Mouse (Mus musculus): ENCODE results near the gene Ckap2. TPM values are rescaled to one million over a fixed set of nuclear protein-coding genes. Genes with fewer than 3 reads are reported as not detected.

Gene Ckap2
- polyA plus RNA-seq (2012; ENCODE audit: insufficient read depth, insufficient read length, missing spikeins) = 1.1 TPM in 1 of 2 replicates, not detected in the other

GRCm38 (mm10) chr8:22185431-22186397 lies at the start of gene Ckap2:
Ckap2 (minus strand) TSS chr8:22185819.
- Histone ChIP-seq H3K4me3 (ENCODE audit: insufficient read depth, low read depth, low read length) (peak within 1 kb of the TSS; percentile 66), H3K4me1 (ENCODE audit: control insufficient read depth, insufficient read depth, insufficient read length, low read length) (no peaks in the 10 kb centered on the region; the same call in 1 of the 2 replicates), H3K27ac (replicated peaks; ENCODE audit: low read depth, low read length) (no peak within 1 kb of the TSS)

GRCm38 (mm10) chr8:22228621-22229020 lies 43.0 kb upstream of the Ckap2 start:
- Histone ChIP-seq H3K4me1 (ENCODE audit: control insufficient read depth, insufficient read depth, insufficient read length, low read length) (peaks cover 5% of the 10 kb centered on the region; the same call in 1 of the 2 replicates), H3K27ac (replicated peaks; ENCODE audit: low read depth, low read length) (peak overlapping the region; percentile 88), H3K4me3 (ENCODE audit: insufficient read depth, low read depth, low read length) (peak overlapping the region; percentile 92)

GRCm38 (mm10) chr8:22227061-22227877 lies 41.6 kb upstream of the Ckap2 start, which contains the start of gene Thsd1:
Thsd1 (plus strand) TSS chr8:22227313.
- Histone ChIP-seq H3K27ac (replicated peaks; ENCODE audit: low read depth, low read length) (peak within 1 kb of the TSS; percentile 68), H3K4me1 (ENCODE audit: control insufficient read depth, insufficient read depth, insufficient read length, low read length) (peaks cover 5% of the 10 kb centered on the region; the same call in 1 of the 2 replicates)

GRCm38 (mm10) chr8:22226361-22226760 lies 40.7 kb upstream of the Ckap2 start:
- H3K27ac ChIP-seq (replicated peaks; ENCODE audit: low read depth, low read length) = no peak overlapping the region
- H3K4me3 ChIP-seq (ENCODE audit: insufficient read depth, low read depth, low read length) = no peak overlapping the region
- H3K4me1 ChIP-seq (ENCODE audit: control insufficient read depth, insufficient read depth, insufficient read length, low read length) = peaks cover 5% of the 10 kb centered on the region; the same call in 1 of the 2 replicates

More at GRCm38 (mm10) chr8:22227061-22227877, 41.6 kb upstream of the Ckap2 start, which contains the start of gene Thsd1:
- peak within 1 kb of the TSS; percentile 92 for H3K4me3 ChIP-seq (ENCODE audit: insufficient read depth, low read depth, low read length)

GRCm38 (mm10) chr8:22214826-22215225 lies 29.2 kb upstream of the Ckap2 start:
- Histone ChIP-seq H3K4me3 (ENCODE audit: insufficient read depth, low read depth, low read length) (no peak overlapping the region), H3K4me1 (ENCODE audit: control insufficient read depth, insufficient read depth, insufficient read length, low read length) (no peaks in the 10 kb centered on the region; the same call in 1 of the 2 replicates), H3K27ac (replicated peaks; ENCODE audit: low read depth, low read length) (no peak overlapping the region)

- Histone ChIP-seq H3K27ac (replicated peaks; ENCODE audit: low read depth, low read length) (0 out of 2 replicates have a peak overlapping the region, but pooled peaks have one; percentile 8), H3K4me1 (ENCODE audit: control insufficient read depth, insufficient read depth, insufficient read length, low read length) (no peaks in the 10 kb centered on the region; the same call in 1 of the 2 replicates), H3K4me3 (ENCODE audit: insufficient read depth, low read depth, low read length) (no peak overlapping the region)
Measured at GRCm38 (mm10) chr8:22209012-22209411, 23.4 kb upstream of the Ckap2 start.

GRCm38 (mm10) chr8:22207535-22207934 lies 21.9 kb upstream of the Ckap2 start:
- no peak overlapping the region for H3K4me3 ChIP-seq (ENCODE audit: insufficient read depth, low read depth, low read length)
- no peaks in the 10 kb centered on the region; the same call in 1 of the 2 replicates for H3K4me1 ChIP-seq (ENCODE audit: control insufficient read depth, insufficient read depth, insufficient read length, low read length)
- no peak overlapping the region; the same call in 1 of the 2 replicates for H3K27ac ChIP-seq (replicated peaks; ENCODE audit: low read depth, low read length)

- peaks cover under 1% of the 10 kb centered on the region; the same call in 1 of the 2 replicates for H3K4me1 ChIP-seq (ENCODE audit: control insufficient read depth, insufficient read depth, insufficient read length, low read length)
- no peak overlapping the region for H3K4me3 ChIP-seq (ENCODE audit: insufficient read depth, low read depth, low read length)
- no peak overlapping the region for H3K27ac ChIP-seq (replicated peaks; ENCODE audit: low read depth, low read length)
Measured at GRCm38 (mm10) chr8:22199481-22199880, 13.9 kb upstream of the Ckap2 start.

GRCm38 (mm10) chr8:22197914-22198313 lies 12.3 kb upstream of the Ckap2 start:
- H3K4me3 ChIP-seq (ENCODE audit: insufficient read depth, low read depth, low read length) = no peak overlapping the region
- no peak overlapping the region for H3K27ac ChIP-seq (replicated peaks; ENCODE audit: low read depth, low read length)
- H3K4me1 ChIP-seq (ENCODE audit: control insufficient read depth, insufficient read depth, insufficient read length, low read length) = peaks cover 4% of the 10 kb centered on the region; the same call in 1 of the 2 replicates

- peak overlapping the region; percentile 94 for H3K4me3 ChIP-seq (ENCODE audit: insufficient read depth, low read depth, low read length)
- H3K4me1 ChIP-seq (ENCODE audit: control insufficient read depth, insufficient read depth, insufficient read length, low read length) = peaks cover 4% of the 10 kb centered on the region; the same call in 1 of the 2 replicates
- H3K27ac ChIP-seq (replicated peaks; ENCODE audit: low read depth, low read length) = peak overlapping the region; percentile 95
Measured at GRCm38 (mm10) chr8:22193432-22194010, 7.9 kb upstream of the Ckap2 start.

- Histone ChIP-seq H3K27ac (replicated peaks; ENCODE audit: low read depth, low read length) (peak within 1 kb of the TSS; percentile 95), H3K4me3 (ENCODE audit: insufficient read depth, low read depth, low read length) (peak within 1 kb of the TSS; percentile 94), H3K4me1 (ENCODE audit: control insufficient read depth, insufficient read depth, insufficient read length, low read length) (peaks cover 4% of the 10 kb centered on the region; the same call in 1 of the 2 replicates)
Measured at GRCm38 (mm10) chr8:22192660-22193431, 7.2 kb upstream of the Ckap2 start, which contains the start of gene Vps36. Vps36 (plus strand) TSS chr8:22192809.

- Histone ChIP-seq H3K4me3 (ENCODE audit: insufficient read depth, low read depth, low read length) (no peak overlapping the region), H3K4me1 (ENCODE audit: control insufficient read depth, insufficient read depth, insufficient read length, low read length) (no peaks in the 10 kb centered on the region; the same call in 1 of the 2 replicates), H3K27ac (replicated peaks; ENCODE audit: low read depth, low read length) (no peak overlapping the region)
Measured at GRCm38 (mm10) chr8:22184884-22185283, 735 bp downstream of the Ckap2 start.

GRCm38 (mm10) chr8:22175966-22176365 lies 9.7 kb downstream of the Ckap2 start:
- Histone ChIP-seq H3K4me3 (ENCODE audit: insufficient read depth, low read depth, low read length) (no peak overlapping the region), H3K27ac (replicated peaks; ENCODE audit: low read depth, low read length) (no peak overlapping the region), H3K4me1 (ENCODE audit: control insufficient read depth, insufficient read depth, insufficient read length, low read length) (no peaks in the 10 kb centered on the region)

- Histone ChIP-seq H3K27ac (replicated peaks; ENCODE audit: low read depth, low read length) (no peak overlapping the region), H3K4me1 (ENCODE audit: control insufficient read depth, insufficient read depth, insufficient read length, low read length) (no peaks in the 10 kb centered on the region), H3K4me3 (ENCODE audit: insufficient read depth, low read depth, low read length) (no peak overlapping the region)
Measured at GRCm38 (mm10) chr8:22169167-22169566, 16.5 kb downstream of the Ckap2 start.
